Mouse (Mus musculus): ENCODE measurements at regions not wholly inside any gene's neighbourhood (a gene's known extent, or its start where the extent isn't known, plus 50 kb on each side); places are given as distances from the start of the nearest gene placed in this dataset.
A peak's percentile ranks its signal among the peaks of the same experiment; 100 is the strongest.
"Not testable (repeated sequence)": the region's sequence is repeated elsewhere in the genome, so short reads cannot be mapped to it uniquely, and the experiment has no call there.

DNA sequence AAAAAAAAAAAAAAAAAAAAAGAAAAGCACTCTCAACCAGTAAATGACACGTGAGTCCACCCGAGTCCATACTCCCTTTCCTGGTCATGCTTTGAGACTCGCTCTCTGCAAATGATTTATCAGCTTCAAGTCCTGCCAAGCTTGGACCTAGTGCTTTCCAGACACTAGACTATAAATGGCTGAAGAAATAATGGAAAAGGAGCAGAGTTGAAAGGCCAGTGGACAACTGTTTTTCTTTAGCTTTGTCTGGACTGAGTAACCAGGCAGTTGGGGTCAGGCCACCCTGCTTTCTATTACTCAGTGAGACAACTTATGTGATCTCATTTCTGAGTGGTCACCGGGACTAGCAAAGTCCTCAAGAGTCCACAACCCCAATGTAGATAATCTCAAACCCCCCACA lies 112.9 kb downstream of the Kcns3 start:
- no peak for DNase-seq (ENCODE audit: low spot score in 2 of 2)

DNA sequence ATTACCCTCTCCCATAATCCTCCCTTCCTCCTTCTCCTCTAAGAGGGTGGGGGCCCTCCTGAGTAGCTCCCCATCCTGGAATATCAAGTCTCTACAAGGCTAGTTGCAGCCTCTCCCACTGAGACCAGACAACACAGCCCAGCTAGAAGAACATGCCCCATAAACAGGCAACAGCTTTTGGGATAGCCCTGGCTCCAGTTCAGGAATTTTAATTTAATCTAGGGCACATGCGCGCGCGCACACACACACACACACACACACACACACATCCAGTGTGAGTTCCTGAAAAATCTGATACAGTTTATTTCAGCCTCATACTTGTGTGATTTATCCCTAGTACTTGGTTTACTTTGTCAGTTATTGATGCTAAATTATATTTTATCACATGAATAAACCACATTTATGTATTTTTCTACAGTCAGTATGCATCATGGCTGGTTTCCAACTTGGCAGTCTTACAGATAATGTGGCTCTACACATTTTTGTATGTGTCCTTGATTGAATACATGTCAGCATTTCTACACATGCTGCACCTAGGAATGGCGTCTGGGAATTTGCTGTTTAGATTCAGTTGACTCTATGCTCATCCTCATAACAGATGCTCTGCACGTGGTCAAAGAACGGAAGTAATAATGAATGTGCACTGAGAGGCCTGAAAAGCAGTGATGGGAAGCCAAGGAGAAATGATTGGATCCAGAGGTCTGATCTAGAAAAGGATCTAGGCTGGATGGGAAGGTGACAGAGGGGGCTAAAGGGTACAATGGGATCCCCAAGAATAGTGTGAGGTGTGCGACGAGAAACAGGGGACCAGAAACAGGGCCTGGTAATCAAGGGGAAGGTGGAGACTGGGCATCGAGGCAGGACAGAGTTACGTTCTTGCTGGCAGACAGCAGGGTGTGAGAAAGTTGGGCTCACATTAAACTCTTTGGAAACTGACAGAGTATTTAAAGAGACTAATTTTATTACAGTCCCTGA lies 130.0 kb downstream of the Kcns3 start:
- no peak for DNase-seq (ENCODE audit: low spot score in 2 of 2)

DNA sequence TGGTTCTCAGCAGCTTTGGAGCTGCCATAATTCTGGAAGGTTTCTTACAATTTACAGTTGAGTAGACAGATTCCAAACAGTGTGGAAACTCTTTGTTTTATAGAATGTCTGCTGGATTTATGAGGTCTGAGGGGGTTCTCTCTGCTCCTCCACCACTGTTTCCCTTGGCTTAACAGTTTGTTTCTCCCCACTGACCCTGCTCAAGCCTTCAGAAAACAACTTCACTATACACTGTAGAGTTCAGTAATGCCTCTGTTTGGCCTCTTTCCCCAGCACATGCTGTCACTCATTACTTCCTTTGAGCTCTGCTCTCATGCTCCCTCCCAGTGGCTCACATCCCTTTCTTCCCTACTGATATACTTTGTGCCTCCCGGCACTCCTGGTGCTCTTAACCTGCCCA lies 139.7 kb downstream of the Kcns3 start:
- DNase-seq (ENCODE audit: low spot score in 2 of 2): no peak

DNA sequence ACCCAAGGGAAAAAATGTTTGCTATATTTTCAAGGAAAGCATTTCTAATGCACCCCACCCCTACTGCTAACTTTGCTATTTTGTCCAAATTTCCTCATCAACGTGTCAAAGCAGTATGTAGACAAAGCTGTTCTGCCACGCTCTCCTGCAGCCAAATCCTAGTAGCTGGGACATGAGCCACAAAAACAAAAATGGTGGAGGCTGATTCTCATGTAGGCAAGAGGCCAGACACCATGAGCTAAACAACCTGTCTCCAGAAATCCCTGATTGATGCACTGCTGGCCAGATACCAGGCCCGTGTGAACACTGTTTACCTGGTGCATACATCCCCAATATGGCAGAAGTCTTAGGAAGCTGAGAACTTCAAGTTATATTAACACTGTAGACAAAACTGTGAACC lies 166.6 kb downstream of the Kcns3 start:
- peak; percentile 6 to 7 for DNase-seq (ENCODE audit: low spot score in 2 of 2)

DNA sequence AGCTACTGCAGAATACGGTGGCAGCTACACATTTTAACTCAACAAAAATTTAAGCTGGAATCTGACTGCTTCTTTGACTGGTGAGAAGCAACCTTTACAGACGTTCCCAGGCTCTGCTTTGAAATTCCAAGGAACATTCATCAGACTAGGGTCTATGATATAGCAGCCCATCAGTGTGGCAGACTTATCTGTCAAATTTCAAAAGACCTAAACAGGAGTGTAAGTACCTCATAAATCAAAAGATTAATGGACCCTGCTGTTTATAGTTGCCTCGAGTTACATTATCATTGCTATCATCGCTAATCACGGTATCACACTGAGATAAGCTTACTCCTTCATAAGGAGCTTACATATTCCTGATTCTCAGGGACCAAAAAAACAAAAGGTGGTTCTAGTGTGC lies 201.7 kb downstream of the Kcns3 start:
- DNase-seq (ENCODE audit: low spot score in 2 of 2): no peak

DNA sequence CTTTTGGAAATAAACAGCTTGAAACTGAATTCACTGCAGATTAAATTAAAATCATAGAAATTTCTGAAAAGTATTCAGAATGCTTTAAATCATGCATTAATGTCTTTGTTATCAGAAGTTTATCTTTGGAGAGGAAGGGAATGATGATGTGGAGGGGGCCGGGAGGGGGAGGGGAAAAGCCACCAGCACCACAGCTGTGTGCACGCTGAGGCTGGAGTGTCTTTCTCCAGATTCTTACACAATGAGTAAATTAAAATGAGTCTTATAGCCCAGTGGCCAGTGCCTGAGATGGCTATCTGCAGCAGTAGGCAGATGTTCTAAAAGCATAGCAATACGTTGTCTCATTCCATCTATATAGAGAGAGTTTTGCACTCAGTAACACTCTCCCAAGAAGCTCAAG lies 209.8 kb downstream of the Kcns3 start:
- no peak for DNase-seq (ENCODE audit: low spot score in 2 of 2)

DNA sequence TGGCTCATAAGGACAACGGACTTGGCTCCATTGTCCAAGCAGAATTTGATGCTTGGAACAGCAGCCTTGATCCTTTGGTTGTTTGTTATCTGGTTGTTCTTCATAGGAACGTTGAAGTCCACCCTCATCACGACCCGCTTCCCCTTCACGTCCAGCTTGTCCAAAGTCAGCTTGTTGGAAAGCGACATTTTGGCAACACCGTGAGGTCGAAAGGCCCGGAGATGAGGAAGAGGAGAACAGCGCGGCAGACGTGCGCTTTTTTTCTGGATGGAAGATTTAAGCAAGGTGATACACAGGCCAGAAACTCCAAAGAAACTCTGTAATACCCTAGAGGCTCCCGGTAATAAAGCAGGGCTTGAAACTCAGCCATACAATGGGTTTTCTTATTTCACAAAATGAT lies 250.8 kb downstream of the Kcns3 start:
- DNase-seq (ENCODE audit: low spot score in 2 of 2): not testable (repeated sequence)

DNA sequence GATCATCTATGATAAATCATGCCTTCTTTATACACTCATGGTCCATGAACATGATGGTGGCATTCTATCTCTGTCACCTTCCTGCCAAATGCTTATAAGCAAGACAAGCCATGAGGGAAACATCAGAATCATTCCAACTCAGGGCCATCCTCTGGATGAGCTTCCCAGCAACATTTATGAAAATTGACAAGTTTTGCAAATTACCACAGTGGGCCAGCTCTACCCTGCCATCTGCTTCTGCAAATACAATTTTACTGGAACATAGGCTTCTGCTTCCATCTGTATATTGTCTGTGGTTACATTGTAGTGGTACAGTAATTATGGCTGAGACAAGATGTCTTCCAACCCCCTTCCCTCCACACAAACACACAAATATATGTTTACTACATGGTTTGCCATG lies 272.1 kb downstream of the Kcns3 start:
- peak in 1 of 2 experiments; percentile 11 for DNase-seq (ENCODE audit: low spot score in 2 of 2)

DNA sequence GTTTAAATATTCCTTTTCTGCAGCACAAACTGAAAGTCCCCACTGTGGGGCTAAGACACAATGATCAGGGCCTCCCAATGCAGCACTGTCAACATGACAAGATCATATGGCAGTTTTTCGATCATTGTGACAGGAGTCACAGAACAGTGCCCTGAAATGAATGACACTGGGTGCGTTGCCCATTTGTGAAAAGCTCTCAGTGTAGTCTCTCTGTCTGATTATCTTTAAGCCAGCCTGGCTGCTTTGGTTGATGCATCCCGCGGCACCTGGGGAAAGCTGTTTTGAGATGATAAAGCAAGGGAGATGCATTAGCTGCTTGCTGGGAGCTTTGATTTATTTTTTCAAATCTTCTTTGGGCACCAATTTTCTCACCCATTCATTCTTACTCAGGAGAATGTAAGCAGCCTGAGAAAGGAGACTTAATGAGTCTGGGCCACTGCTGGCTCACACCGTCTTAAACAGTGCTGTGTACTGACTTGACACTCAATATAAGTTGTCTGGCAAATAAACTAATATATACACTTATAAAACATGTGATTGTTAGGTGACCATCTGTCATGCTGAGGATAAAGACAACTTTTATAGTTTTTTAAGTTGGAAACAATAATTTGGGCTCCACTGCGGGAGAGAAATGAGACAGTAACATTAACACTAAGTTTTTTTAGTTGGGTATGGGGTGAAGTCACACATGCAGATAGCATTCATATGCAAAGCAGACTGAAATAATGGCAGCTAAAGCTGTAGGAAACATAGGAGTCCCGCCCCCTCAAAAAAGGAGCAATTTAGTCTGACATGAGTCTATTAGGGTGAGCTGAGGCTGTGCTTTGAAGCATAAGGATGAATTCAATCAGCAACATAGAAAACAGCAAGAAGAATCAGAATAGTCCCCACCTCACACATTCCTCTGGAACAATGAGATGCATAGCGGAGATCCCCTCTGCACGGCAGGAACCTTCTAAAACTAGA lies 276.0 kb downstream of the Kcns3 start:
- DNase-seq (ENCODE audit: low spot score in 2 of 2): no peak

DNA sequence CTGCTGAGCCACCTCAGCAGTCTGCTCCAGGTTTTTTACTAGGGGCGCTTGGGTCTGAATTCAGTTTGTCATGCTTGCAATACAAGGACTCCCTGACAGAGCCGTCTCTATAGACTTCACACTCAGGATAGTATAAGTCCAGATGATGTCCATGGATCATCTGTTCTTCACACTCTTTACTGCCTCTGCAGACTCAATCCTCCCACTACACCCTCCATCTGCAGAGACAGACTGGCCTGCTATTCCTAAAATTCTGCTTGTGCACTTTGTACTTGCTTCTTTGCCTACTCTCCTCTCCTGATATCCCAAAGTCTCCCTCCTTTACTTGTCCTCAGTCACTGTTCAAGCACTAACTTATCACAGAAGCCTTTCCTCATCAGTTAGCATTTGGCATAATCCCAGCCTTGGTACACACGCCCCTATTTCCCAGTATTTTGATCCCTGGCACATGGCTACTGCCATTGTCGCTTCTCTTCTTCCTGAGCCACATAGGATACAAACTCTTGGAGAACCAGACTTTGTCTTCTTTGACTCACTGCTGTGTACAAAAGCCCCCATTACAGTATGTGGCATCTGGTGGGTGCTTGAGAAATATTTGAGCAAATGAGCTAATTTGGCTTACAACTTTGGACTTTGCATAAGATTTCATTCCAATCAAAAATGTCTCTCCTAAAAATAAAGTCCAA lies 277.0 kb downstream of the Kcns3 start:
- no peak for DNase-seq (ENCODE audit: low spot score in 2 of 2)

DNA sequence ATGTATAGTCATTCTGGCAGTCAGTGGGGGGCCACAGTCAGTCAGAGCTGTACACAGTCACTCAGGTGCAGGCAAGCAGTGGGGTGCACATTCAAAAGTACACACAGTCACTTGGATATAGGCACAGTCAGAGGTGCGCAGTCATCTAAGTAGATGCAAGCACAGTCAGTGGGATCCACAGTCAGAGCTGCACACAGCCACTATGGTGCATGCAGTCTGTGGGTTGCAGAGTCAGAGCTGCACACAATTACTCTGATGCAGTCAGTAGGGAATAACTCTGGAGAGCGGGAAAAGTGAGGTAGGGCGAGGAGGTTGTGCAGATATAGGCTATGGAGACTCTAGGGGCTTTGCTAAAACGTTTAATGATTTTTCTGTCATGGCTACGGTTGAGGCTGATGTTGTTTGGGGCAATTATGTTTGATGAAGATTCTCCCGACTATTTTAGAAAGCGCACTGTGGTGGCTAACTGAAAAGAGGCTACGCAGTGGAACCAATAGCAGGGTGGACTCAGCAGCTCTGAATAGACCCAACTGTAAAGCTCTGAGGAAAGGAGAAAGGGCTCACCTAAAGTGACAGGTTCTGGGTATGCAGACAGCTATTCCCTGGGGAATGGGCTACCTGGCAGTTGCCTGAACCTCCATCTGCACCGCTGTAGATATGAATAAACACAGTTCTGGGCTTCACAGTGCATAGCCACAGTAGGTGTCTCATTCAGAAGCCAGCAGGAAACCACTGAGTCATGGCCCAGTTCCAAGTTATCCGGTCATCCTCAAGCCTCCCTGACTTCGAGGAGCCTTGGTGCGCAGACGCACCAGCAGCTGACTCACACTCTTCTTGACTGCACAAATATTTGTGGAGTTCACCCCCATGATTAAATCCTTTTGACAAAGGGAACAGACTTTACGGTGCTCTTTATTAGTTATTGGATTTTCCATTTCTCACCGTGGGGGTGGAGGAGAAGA lies 282.9 kb downstream of the Kcns3 start:
- no peak for DNase-seq (ENCODE audit: low spot score in 2 of 2)

DNA sequence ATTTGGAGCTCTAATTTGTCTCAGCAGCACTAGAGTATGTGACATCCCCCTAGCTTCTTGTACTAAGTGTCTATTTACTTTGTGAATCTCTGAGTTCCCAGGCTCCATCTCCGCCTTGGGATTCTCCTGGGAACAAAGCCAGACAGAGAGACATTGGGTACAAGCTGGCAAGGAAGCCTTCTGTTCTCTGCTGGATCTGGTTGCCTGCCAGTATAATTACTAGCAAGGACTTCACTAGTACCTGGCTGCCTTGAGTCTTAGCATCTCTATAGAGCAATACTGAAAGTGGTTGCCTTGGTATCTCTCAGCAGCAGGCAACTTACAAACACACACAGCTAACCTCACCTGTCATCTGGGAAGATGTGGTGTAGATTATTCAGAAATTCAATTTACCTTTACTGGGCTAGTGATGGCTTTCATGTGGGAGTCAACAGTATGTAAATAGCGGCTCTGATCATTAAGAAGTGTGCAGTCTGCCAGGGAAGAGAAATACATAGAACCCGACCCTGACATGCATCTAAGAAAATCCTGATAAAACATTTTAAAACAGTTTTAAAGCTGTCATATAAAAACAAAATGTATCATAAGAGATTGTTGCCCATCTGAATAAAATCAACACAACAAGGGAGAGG lies 283.8 kb downstream of the Kcns3 start:
- DNase-seq (ENCODE audit: low spot score in 2 of 2): peak; percentile 75 to 78

DNA sequence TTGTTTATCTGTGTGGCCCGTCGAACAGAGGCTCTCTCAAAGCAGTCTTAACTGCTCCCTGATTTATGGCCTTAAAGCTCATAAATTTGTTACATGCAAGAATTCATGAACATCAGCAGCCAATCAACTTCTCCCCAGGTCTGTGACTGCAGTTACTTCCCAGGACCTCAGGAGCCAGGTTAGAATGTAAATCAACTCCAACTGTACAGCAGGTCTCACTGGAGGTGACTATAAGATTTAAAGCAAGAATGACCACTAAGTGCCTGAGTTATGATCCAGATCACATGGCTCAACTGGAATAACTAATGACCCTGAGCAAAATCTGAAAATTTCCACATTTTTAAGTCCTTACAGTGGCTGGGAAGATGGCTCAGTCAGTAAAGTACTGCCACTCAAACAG lies 285.6 kb downstream of the Kcns3 start:
- no peak for DNase-seq (ENCODE audit: low spot score in 2 of 2)

DNA sequence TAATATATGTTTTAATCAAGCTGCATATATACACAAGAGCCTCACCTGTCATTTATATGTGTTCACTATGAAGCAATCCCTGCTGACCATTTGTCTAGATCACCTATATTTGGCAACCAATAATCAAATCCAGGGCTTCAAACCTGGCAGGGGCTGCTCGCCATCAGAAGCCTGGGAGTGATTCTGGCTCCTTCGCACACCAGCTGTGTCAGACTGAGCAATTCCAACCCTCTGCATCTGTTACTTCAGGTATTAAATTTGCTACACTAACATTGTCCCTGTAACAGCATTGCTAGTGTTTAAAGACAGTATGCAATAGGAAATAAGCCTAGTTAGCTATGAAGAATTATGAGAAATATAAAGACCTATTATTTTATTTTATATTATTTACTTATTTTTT lies 330.5 kb downstream of the Kcns3 start:
- peak in 1 of 2 experiments; percentile 11 for DNase-seq (ENCODE audit: low spot score in 2 of 2)

DNA sequence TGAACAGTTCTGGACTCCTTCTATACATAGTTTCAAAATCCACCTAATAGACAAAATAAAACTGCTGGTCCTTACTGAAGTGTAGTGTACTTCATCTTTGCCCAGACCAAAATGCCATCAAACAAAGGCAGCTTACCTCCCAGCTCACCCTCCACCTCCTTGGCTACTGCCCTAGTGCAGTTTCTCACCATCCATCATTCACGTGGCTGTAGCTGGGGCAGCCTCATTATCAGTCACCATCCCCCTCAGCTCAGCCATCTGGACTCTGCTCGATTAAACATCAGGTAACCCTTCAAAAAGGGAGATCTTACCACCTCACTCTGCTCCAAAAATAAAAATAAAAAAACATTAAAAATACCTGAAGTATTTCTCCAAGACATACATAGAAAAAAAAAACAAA lies 332.8 kb downstream of the Kcns3 start:
- no peak for DNase-seq (ENCODE audit: low spot score in 2 of 2)

DNA sequence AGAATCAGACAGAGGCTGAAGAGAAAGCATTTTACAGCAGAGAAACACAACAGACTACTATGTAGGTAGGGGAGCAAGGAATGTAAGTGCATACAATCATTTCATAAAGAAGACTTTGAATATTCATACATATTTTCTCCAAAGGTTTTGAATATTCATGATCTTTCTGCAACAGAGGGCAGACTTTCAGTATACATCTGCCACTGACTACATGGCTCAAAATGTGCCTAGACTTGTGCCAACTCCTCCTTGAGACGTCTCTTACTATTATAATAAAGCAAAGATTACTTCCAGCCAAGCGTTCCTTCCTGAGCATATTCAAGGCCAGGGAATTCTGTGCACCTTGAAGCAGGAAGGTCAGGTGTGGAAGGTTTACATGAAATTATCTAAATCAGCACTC lies 333.3 kb downstream of the Kcns3 start:
- DNase-seq (ENCODE audit: low spot score in 2 of 2): peak in 1 of 2 experiments; percentile 14

DNA sequence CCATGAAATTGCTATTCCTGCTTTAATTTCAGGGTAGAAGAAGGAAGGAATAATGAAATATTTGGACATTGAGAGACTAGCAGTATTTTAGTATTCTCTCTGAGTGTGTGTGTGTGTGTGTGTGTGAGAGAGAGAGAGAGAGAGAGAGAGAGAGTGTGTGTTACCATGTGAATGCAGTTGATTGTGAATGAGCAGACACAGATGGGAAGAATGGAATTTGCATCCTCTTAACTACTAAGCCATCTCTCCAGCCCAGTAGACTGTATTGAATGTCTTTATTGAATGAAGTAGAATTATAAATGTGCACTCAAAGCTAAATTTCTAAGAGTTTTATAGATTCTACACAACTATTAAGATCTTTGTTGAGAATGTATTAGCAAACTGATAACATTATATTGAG lies 340.3 kb downstream of the Kcns3 start:
- no peak for DNase-seq (ENCODE audit: low spot score in 2 of 2)

DNA sequence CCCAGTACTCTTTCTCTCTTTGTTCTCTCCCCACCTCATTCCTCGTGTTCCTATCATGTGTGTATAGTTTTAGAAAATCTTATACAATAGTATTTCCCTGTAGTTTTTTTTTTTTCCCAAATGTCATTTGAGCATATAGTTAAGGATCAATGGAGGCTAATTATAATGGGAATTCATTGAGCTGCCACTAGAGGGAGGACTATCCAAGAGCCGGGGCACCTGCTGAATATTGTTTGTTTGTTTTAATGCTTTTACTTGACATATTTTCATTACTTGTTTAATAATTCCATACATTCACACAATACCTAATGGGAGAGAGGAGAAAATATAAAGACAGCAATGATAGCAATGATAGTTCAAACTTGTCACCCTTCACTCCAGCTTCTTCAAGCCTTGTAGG lies 346.4 kb downstream of the Kcns3 start:
- no peak for DNase-seq (ENCODE audit: low spot score in 2 of 2)

Data from layer of hippocampus, adult 8-10 months (tissue).